Mouse (Mus musculus) C2C12 (cell line): ENCODE measurements around the gene Lhx2. TPM values are rescaled to one million over a fixed set of nuclear protein-coding genes. Genes with fewer than 3 reads are reported as not detected.

Experiments used
- H3K27me3 ChIP-seq: one replicate; pipeline ENCODE4 v1.6.1; 2011; ENCODE audit not compliant: control insufficient read depth, insufficient read depth, insufficient read length
- H3K36me3 ChIP-seq: one replicate; pipeline ENCODE4 v1.6.1; 2011; ENCODE audit not compliant: control insufficient read depth, insufficient read depth
- H3K4me3 ChIP-seq: one replicate; pipeline ENCODE4 v1.5.1; 2011; ENCODE audit warnings: mild to moderate bottlenecking, control low read depth; ENCODE audit not compliant: poor library complexity, insufficient read depth, severe bottlenecking
- H3K79me2 ChIP-seq: one replicate; pipeline ENCODE4 v1.6.1; 2011; ENCODE audit not compliant: control insufficient read depth, insufficient read depth
- H3K79me3 ChIP-seq: one replicate; pipeline ENCODE4 v1.6.1; 2011; ENCODE audit warnings: low read depth, control low read depth
- H3ac ChIP-seq: one replicate; pipeline ENCODE3; 2011; ENCODE audit warnings: low read depth; ENCODE audit not compliant: control insufficient read depth, insufficient read length
- CEBPB ChIP-seq: IDR thresholded peaks from one replicate; pipeline ENCODE4 v1.6.1; 2011; ENCODE audit warnings: low read depth, mild to moderate bottlenecking, control low read depth, moderate library complexity
- CTCF ChIP-seq: IDR thresholded peaks from one replicate; pipeline ENCODE4 v1.5.1; 2011; ENCODE audit not compliant: control insufficient read depth, insufficient read depth, insufficient read length
- FOSL1 ChIP-seq: IDR thresholded peaks from one replicate; pipeline ENCODE4 v1.8.0; 2011; ENCODE audit warnings: mild to moderate bottlenecking, low read length; ENCODE audit not compliant: poor library complexity, insufficient read depth, severe bottlenecking
- MAX ChIP-seq: IDR thresholded peaks from one replicate; pipeline ENCODE4 v1.6.1; 2011; ENCODE audit warnings: mild to moderate bottlenecking, control low read depth
- MYOD1 ChIP-seq: IDR thresholded peaks from one replicate; pipeline ENCODE4 v1.6.1; 2011; ENCODE audit warnings: low read depth; ENCODE audit not compliant: control insufficient read depth, insufficient read length
- MYOG ChIP-seq: IDR thresholded peaks from one replicate; pipeline ENCODE4 v1.6.1; 2011; ENCODE audit not compliant: control insufficient read depth, insufficient read length; ENCODE audit errors: extremely low read depth
- USF1 ChIP-seq: IDR thresholded peaks from one replicate; pipeline ENCODE4 v1.6.1; 2011; ENCODE audit warnings: low read depth, mild to moderate bottlenecking, control low read depth, moderate library complexity
- polyA plus RNA-seq: library from polyadenylated mRNA; unstranded; fragments of >200 nt; fragmentation: generic; extraction: Trizol; gene quantifications from one replicate; pipeline ENCODE4 v1.2.1, GENCODE M21; 2012; ENCODE audit warnings: missing spikeins

Lhx2 gene
- polyA plus RNA-seq, 1 experiment, result 2.8 TPM

DNA sequence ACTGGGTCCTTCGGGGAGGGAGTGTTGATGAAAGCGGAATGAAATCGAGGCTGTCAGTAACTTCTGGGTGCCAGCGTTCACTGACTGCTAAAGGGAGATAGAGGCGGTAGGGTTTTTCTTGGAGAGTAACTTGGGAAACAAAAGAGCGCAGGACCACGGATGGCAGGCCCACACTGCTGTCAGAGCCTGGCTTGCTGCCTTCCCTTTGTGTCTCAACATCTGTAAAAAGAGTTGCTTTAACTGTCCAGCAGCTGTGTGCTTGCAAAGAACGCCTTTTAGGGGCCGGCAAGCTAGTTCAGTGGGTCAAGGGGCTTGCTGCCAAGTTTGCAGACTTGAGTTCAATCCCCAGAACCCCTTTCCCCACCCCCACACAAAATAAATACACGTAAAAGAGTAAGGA is 20.1 kb downstream of the Lhx2 start:
- no peak for TF ChIP-seq FOSL1
- TF ChIP-seq MAX, result no peak
- no peak for TF ChIP-seq MYOD1
- TF ChIP-seq USF1, result no peak
- no peak for TF ChIP-seq CTCF
- no peak for TF ChIP-seq MYOG
- TF ChIP-seq CEBPB, result no peak
- Histone ChIP-seq H3K79me2 (no peaks in the 10 kb centered on the region), H3K36me3 (no peaks in the 10 kb centered on the region), H3K4me3 (no peak overlapping the region), H3K79me3 (no peaks in the 10 kb centered on the region), H3K27me3 (peaks cover 5% of the 10 kb centered on the region), H3ac (no peak overlapping the region)

DNA sequence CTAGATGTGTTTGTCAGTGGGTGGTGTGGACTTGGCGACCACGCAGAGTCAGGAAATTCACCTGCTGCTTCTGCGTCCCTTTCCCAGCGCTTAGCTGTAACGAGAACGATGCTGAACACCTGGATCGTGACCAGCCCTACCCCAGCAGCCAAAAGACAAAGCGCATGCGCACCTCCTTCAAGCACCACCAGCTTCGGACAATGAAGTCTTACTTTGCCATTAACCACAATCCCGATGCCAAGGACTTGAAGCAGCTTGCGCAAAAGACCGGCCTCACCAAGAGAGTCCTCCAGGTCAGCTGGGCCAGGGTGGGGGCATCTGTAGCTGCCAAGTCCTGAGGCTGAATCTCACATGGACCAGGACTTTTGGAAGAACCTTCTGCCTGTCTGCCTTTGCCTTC is 20.7 kb downstream of the Lhx2 start:
- H3K36me3 ChIP-seq, result no peaks in the 10 kb centered on the region
- peaks cover 5% of the 10 kb centered on the region for H3K27me3 ChIP-seq
- H3K79me3 ChIP-seq, result no peaks in the 10 kb centered on the region
- no peaks in the 10 kb centered on the region for H3K79me2 ChIP-seq
- no peak overlapping the region for H3K4me3 ChIP-seq
- TF ChIP-seq CTCF, result no peak
- TF ChIP-seq MYOD1, result no peak
- TF ChIP-seq MYOG, result no peak
- TF ChIP-seq USF1, result no peak
- TF ChIP-seq FOSL1, result no peak
- TF ChIP-seq MAX, result no peak
- no peak for TF ChIP-seq CEBPB
- no peak overlapping the region for H3ac ChIP-seq

DNA sequence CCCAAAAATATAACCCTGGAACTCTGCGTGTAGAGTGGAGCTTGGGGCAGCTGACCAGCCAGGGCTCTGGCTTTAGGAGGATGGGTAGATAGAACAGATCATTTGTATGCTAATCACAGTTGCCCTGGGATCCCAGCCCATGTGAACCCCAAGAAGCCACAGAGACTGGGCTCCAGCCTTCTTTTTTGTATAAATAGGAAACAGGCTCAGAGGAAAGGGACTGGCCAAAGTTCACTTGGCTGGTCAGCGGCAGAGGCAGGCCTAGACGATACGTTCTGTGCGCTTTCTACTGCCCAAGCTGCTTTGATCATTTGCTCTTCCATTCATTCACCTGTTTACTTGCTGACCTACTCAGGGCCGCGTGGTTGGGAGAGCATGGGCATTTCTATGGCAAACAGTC is 27.1 kb downstream of the Lhx2 start:
- Histone ChIP-seq H3K36me3 (no peaks in the 10 kb centered on the region), H3ac (no peak overlapping the region), H3K79me2 (no peaks in the 10 kb centered on the region), H3K27me3 (no peaks in the 10 kb centered on the region), H3K79me3 (no peaks in the 10 kb centered on the region), H3K4me3 (no peak overlapping the region)
- TF ChIP-seq USF1 (no peak), CTCF (no peak), CEBPB (no peak), FOSL1 (no peak), MAX (no peak), MYOD1 (no peak), MYOG (no peak)

DNA sequence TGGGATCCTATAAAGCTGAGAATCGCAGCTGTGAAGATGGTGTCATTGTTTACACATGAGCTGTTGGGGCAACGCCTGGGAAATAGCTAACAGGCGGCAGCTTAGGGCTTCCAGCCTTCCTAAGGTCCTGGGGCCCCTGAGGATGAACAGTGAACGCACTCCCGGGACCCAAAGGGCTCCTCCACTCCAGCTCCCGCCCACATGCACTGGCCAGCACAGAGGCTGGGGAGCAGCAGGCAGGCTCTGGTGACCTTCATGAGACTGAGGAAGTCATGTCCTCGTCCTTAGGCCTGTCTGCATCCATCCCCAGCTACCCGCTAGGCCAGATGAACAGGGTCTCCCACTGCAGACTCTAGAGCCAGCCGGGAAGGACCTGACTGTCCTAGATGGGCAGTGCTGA is 27.9 kb downstream of the Lhx2 start:
- Histone ChIP-seq H3K79me3 (no peaks in the 10 kb centered on the region), H3K36me3 (no peaks in the 10 kb centered on the region), H3ac (no peak overlapping the region), H3K4me3 (no peak overlapping the region), H3K79me2 (no peaks in the 10 kb centered on the region), H3K27me3 (no peaks in the 10 kb centered on the region)
- TF ChIP-seq MAX (no peak), MYOD1 (no peak), USF1 (no peak), FOSL1 (no peak), CEBPB (no peak), MYOG (no peak), CTCF (no peak)

DNA sequence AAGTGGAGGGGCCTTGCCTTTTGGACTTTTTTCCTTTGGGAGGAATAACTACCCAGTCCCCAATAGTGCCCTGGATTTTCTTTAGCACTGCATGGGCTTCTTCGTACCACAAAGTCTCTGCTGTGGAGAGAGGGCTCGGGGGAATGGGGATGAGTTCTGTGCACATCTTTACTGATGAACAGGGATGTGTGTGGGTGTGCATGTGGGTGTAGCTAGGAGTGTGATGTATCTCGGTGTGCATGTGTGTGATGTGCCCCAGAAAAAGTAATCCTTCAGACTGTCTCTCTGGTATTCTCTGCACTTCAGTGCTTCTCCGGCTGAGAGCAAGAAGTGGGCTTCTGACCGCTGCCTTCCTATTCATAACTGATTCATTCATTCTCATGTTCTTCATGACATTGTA is 28.8 kb downstream of the Lhx2 start:
- H3K4me3 ChIP-seq, result no peak overlapping the region
- no peak overlapping the region for H3ac ChIP-seq
- H3K36me3 ChIP-seq, result no peaks in the 10 kb centered on the region
- no peaks in the 10 kb centered on the region for H3K27me3 ChIP-seq
- no peaks in the 10 kb centered on the region for H3K79me2 ChIP-seq
- H3K79me3 ChIP-seq, result no peaks in the 10 kb centered on the region
- no peak for TF ChIP-seq FOSL1
- TF ChIP-seq CTCF, result no peak
- TF ChIP-seq CEBPB, result no peak
- TF ChIP-seq MAX, result no peak
- TF ChIP-seq USF1, result no peak
- TF ChIP-seq MYOG, result no peak
- no peak for TF ChIP-seq MYOD1

DNA sequence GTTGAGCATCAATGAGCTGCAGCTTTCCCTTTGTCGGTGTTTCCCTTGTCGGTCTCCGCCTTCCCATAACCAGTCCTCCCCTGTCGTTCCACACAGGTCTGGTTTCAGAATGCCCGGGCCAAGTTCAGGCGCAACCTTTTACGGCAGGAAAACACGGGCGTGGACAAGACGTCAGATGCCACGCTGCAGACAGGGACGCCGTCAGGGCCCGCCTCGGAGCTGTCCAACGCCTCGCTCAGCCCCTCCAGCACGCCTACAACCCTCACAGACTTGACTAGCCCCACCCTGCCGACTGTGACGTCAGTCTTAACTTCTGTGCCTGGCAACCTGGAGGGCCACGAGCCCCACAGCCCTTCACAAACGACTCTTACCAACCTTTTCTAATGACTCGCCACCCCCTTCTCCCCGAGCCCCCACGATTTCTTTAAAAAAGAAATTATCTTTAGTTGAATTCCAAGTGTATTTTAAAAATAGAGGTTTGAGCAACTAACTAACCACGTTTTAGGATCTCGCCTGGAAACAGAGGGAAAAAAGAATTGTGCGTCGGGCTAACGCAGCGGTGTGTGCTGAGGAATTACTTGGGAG is 29.8 kb downstream of the Lhx2 start:
- no peaks in the 10 kb centered on the region for H3K36me3 ChIP-seq
- no peak overlapping the region for H3ac ChIP-seq
- TF ChIP-seq CEBPB (no peak), CTCF (no peak), MAX (no peak), FOSL1 (no peak), USF1 (no peak), MYOD1 (no peak), MYOG (no peak)
- no peaks in the 10 kb centered on the region for H3K79me3 ChIP-seq
- H3K4me3 ChIP-seq, result no peak overlapping the region
- H3K27me3 ChIP-seq, result peaks cover 3% of the 10 kb centered on the region
- H3K79me2 ChIP-seq, result no peaks in the 10 kb centered on the region
